Mouse (Mus musculus): ENCODE results near the gene Dmrtc1b.
"Not testable (repeated sequence)": the region's sequence is repeated elsewhere in the genome, so short reads cannot be mapped to it uniquely, and the experiment has no call there.

- not testable (repeated sequence) for TF ChIP-seq CTCF (IDR thresholded peaks at IDR 0.05; ENCODE audit: control insufficient read depth, insufficient read depth, insufficient read length); FOSL1 (IDR thresholded peaks at IDR 0.05; ENCODE audit: insufficient read depth, low read length, poor library complexity, severe bottlenecking)
These were observed 16.6 kb downstream of the Dmrtc1b start for GRCm38 (mm10) chrX:102724226-102724625.
